Mouse (Mus musculus) adrenal gland (tissue): Measurements from ENCODE around the gene a.
"Not testable (repeated sequence)": the region's sequence is repeated elsewhere in the genome, so short reads cannot be mapped to it uniquely, and the experiment has no call there.

Experiments used
- intact Hi-C: fragments of 180-260 bp; cut with DNase I; formaldehyde crosslinking; loops from one replicate; pipeline ENCODE4 v1.15.1; 2025

The a gene

GRCm38 (mm10) chr2:154922134-154922533 lies 130.9 kb downstream of the a start:
- intact Hi-C loops, result not testable (repeated sequence)

- intact Hi-C loops, result no loop called here
These were observed 134.3 kb downstream of the a start for GRCm38 (mm10) chr2:154925411-154926031.

GRCm38 (mm10) chr2:154926843-154927242 lies 135.6 kb downstream of the a start:
- intact Hi-C loops, result no loop called here

GRCm38 (mm10) chr2:154928298-154928697 lies 137.1 kb downstream of the a start:
- intact Hi-C loops, result no loop called here

- intact Hi-C loops, result no loop called here
These were observed 142.7 kb downstream of the a start for GRCm38 (mm10) chr2:154933884-154934283.

DNA sequence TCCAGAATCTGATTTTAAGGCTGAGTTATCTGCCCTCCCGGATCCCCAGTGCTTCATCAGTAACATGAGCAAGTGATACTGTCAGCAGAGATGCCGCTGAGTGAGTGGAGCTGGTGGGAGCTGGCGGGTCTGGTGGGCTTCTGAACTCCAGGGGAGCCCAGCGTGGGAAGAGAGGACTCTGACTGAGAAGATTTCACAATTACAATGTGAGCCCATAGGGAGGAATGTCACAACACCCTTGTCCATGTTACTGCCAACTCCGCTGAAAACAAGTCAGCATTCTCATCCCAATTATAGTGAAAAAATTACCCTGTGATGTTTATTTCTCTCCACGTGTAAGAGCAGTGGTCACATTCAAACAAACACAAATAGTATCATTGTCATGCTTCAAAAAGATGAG lies 144.9 kb downstream of the a start:
- intact Hi-C loops, result no loop called here

GRCm38 (mm10) chr2:154936536-154937155 lies 145.4 kb downstream of the a start:
- intact Hi-C loops, result no loop called here

DNA sequence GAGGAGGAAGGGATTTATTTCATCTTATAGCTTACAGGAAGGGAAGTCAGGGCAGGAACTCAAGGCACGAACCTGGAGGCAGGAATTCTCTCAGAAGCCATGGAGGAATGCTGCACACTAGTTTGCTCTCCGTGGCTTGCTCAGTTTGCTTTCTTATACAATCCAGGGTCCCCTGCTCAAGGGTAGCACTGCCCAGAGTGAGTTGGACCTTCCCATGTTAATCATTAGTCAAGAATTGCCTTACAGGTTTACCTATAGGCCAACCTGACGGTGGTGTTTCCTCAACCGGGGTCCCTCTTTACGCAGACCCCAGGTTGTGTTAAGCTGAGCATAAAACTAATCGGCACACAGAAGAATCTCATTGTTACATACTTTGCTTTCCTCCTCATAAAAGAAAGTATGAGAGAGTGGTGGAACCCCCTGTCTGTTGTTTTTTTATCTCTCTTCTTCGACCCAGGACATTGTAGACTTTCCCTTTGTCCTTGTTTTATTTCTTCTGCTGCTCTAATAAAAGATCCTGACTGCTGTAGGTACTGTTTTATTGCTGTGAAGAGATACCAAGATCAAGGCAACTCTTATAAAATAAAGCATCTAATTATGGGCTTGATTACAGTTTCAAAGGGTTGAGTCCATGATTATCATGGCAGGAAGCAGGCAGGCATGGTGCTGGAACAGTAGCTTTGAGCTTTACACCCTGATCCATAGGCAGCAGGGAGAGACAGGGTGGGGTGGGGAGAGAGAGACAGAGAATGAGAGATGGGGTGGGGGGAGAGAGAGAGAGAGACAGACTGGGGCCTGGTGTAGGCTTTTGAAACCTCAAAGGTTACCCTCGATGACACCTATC lies 146.6 kb downstream of the a start:
- intact Hi-C loops, result no loop called here

DNA sequence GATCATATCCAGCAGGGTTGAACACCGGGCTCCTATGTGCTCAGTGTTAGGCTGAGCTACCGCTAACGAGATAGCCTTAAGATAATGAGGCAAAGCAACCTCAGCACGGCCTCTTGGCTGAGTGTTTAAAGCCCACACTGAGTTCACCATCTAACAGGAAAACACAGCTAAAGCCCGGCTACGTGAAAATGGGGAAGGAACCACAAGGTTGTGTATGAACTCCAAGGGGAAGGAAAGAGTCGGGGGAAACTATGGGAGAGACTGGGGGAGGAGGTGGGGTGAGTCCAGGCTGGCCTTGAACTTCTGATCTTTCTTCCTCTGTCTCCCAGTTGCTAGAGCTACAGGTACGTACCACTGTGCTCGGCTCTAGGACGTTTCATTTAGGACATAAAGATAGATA lies 150.8 kb downstream of the a start:
- intact Hi-C loops, result loop anchor here (5.0 to 10.0 kb wide), 3 partner anchors 240 to 530 kb away; no protein-coding TSS in a partner anchor

- intact Hi-C loops, result loop anchor here (5.0 to 10.0 kb wide), 3 partner anchors 240 to 530 kb away; no protein-coding TSS in a partner anchor
These were observed 151.3 kb downstream of the a start for GRCm38 (mm10) chr2:154942546-154942945.

- intact Hi-C loops, result loop anchor here (5.0 to 10.0 kb wide), 3 partner anchors 241 to 531 kb away; no protein-coding TSS in a partner anchor
These were observed 151.9 kb downstream of the a start for GRCm38 (mm10) chr2:154943101-154943500.

DNA sequence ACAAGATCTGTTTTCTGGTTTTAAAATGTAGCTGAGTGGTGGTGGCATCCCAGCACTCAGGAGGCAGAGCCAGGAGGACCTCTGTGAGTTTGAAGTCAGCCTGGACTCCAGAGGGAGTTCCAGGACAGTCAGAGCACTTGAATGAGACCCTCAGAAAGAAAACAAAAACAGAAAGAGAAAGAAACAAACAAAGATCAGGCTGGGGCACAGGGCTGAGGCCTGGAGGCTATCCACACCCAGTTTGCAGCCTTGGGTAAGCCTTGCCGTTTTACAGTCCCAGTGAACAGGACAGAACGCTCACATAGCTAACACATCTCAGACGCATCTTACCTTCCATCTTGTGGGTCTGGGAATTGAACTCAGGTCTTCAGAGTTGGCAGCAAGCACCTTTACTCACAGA lies 155.7 kb downstream of the a start:
- intact Hi-C loops, result loop anchor here (10.0 kb wide), 1 partner anchor 302 kb away; no protein-coding TSS in a partner anchor

- intact Hi-C loops, result loop anchor here (10.0 kb wide), 1 partner anchor 305 kb away; no protein-coding TSS in a partner anchor
These were observed 158.2 kb downstream of the a start for GRCm38 (mm10) chr2:154949352-154949751.

- intact Hi-C loops, result loop anchor here (10.0 kb wide), 1 partner anchor 305 kb away; no protein-coding TSS in a partner anchor
These were observed 158.7 kb downstream of the a start for GRCm38 (mm10) chr2:154949877-154950276.

- intact Hi-C loops, result no loop called here
These were observed 159.4 kb downstream of the a start for GRCm38 (mm10) chr2:154950601-154951000.

DNA sequence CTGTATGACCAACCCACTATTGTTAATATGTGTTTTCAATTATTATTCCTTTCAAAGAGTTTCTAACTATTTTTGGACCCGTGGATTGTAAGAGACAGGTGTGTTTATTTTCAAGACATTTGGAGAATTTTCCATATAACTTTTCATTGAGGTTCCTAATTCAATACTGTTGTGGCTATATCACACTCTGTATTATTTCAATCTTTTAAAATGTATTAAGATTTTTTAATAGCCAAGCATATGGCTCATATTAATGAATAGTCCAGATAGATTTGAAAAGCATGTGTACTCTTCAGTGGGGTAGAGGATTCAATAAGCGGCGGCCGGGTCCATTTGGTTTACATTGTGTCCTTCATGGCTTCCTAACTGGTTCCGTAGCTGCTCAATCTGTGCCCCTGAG lies 168.3 kb downstream of the a start:
- intact Hi-C loops, result no loop called here

GRCm38 (mm10) chr2:154959909-154960308 lies 168.7 kb downstream of the a start:
- intact Hi-C loops, result no loop called here

- intact Hi-C loops, result no loop called here
These were observed 172.0 kb downstream of the a start for GRCm38 (mm10) chr2:154963176-154963575.

DNA sequence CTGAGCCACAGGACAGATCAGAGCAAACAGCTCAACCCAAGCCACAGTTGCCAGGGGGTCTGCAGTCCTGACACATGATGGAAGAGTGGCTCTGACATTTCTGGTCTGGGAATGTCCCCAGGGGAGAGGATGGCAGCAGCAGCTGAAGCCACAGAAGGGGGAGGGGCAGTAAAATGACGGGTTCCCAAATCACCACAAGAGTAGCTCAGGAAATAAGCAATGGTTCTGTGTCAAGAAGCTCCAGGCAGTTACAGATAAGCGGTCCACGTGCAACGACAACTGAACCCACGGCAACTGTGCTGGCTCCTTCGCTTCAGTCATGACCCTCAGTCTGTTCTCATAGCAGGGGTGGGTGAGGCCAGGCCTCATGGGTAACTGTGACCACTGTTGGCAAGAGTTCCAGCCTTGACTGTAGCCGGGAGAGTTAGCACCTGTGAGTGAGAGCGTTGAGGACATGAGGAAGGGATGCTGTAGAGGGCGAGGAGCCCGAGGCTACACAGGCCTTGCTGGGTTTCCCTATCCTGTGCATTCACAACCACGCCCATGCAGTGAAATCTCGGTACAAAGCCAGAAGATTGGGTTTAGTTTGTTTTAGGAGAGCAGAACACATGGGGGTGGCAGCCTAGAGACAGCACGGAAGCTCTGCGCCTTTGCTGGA lies 178.7 kb downstream of the a start:
- intact Hi-C loops, result not testable (repeated sequence)

DNA sequence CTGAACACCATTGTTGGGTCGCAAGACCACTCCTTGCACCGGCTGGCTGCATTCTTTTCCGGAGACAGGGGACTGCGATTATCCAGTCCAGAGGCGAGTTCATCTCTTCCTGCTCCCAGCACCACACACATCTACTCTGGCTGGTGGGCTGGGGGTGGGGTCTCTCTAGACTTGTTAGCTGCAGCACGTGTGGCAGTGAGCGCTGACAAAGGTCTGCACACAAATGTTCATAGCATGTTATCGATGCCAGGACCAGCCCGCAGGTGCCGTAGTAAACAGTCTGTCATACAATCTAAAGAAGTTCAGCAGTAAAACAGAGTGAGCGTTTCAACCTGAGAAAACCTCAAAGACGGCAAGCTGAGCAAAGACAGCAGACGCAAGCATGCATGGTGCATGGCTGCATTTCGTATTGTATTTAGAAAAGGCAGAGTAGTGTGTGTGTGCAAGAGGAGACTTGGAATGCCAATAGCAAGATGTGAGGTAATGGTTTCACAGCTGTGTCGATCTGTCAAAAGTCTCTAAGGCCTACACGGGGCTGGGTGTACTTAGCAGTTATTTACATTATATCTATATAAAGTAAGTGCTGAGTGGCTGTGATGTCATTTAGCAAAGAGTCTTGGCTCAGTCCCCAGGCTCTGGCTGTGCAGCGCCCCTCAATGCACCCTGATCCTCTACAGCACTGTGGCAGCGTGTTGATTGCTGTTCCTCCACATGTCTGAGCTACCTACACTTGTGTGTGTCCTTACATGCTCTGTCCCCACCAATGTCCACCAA lies 180.9 kb downstream of the a start:
- intact Hi-C loops, result no loop called here

- intact Hi-C loops, result no loop called here
These were observed 181.8 kb downstream of the a start for GRCm38 (mm10) chr2:154972981-154973380.
